Mouse (Mus musculus) hindbrain, embryonic 11.5 days (tissue): Measurements from ENCODE around the gene Commd1. TPM values are rescaled to one million over a fixed set of nuclear protein-coding genes. Genes with fewer than 3 reads are reported as not detected.

ENCODE experiments used
- ATAC-seq: fragments of 200-750 bp; cut with Nextera tagmentation; 2 replicates; pipeline ENCODE4 v1.8.0; 2017; ENCODE audit warnings: mild to moderate bottlenecking, moderate TSS enrichment, moderate library complexity; ENCODE audit not compliant: low FRiP score
- DNase-seq: peaks from one replicate; pipeline ENCODE4 v3.0.0-alpha.2; 2015; ENCODE audit warnings: low spot score
- H3K27ac ChIP-seq: fragments of 300-500 bp; sonication (generic); 2 replicates; pipeline ENCODE4 v1.5.1; 2014; ENCODE audit warnings: mild to moderate bottlenecking, low read depth, low read length
- H3K27me3 ChIP-seq: fragments of 300-500 bp; sonication (generic); 2 replicates; pipeline ENCODE4 v1.6.1; 2014; ENCODE audit warnings: mild to moderate bottlenecking, low read length, moderate library complexity, mixed read lengths; ENCODE audit not compliant: control insufficient read depth, insufficient read depth
- H3K36me3 ChIP-seq: fragments of 300-500 bp; sonication (generic); 2 replicates; pipeline ENCODE4 v1.6.1; 2014; ENCODE audit warnings: mild to moderate bottlenecking, low read length, moderate library complexity, mixed read lengths; ENCODE audit not compliant: control insufficient read depth, insufficient read depth
- H3K4me1 ChIP-seq: fragments of 300-500 bp; sonication (generic); replicated peaks from 2 replicates; pipeline ENCODE4 v1.6.1; 2014; ENCODE audit warnings: low read length, mixed read lengths; ENCODE audit not compliant: control insufficient read depth, insufficient read depth
- H3K4me2 ChIP-seq: fragments of 300-500 bp; sonication (generic); replicated peaks from 2 replicates; pipeline ENCODE4 v1.6.1; 2014; ENCODE audit warnings: mild to moderate bottlenecking, low read depth, low read length
- H3K4me3 ChIP-seq: fragments of 300-500 bp; sonication (generic); 2 replicates; pipeline ENCODE4 v1.5.1; 2014; ENCODE audit warnings: low read depth, low read length
- H3K9ac ChIP-seq: fragments of 300-500 bp; sonication (generic); 2 replicates; pipeline ENCODE4 v1.6.1; 2014; ENCODE audit warnings: low read depth, low read length
- H3K9me3 ChIP-seq: fragments of 300-500 bp; sonication (generic); 2 replicates; pipeline ENCODE4 v1.6.1; 2016; ENCODE audit warnings: low read length; ENCODE audit not compliant: control insufficient read depth
- WGBS: fragments of 180-500 bp; shearing (Covaris S2); extraction: QIAGEN DNeasy Blood & Tissue Kit; methylation state at CpG from one replicate; pipeline ENCODE4 v1.1.7; 2014; 5-methylcytosine and 5-hydroxymethylcytosine counted together
- polyA plus RNA-seq: library from polyadenylated mRNA; unstranded; fragments of >200 nt; fragmentation: Nextera tagmentation; extraction: Ambion mirVana; gene quantifications from 2 replicates; pipeline ENCODE4 v1.2.1, GENCODE M21; 2014

Gene Commd1
- polyA plus RNA-seq, 1 experiment from 2014 or later = 411 TPM

DNA sequence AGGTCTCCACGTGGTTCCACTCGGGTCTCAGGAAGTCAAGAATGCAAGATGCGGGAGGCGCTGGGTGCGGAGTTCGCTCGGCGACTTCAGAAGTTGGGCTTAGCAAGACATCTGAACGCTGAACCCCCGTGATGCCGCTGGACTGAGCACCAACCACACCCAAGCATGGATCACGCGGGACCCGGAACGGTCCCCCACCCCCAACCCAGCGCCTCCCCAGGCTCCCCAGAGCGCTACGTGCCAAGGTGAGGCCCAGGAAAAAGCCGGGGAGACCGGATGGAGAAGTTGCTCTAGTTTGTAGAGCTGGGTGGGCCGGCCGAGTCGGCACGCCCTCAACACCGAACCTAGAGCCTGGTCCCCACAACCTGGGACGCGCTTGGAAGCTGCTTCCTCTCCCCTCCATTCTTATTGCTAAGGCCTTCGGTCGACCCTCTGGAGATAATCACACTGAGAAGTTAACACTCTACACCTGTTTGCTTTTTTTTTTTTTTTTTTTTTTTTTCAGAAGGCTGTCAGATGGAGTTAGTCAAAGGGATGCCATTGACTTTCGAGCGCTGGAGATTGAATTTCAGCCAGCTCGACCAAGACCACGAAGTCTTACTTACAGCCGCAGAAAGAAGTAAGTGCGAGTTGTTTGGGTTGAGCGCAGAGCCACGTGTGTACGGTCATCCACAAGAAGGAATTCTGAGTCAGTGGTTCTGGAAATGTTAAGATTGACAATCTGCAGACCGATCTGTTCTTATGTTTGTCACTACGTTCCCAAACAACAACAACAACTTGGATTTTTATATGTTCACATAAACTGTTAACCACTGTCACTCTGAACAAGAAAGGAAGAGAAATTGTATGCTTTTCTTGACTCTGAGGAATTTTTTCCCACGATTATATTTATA is 121.6 kb downstream of the Commd1 start, which contains the start of gene B3gnt2:
Gene B3gnt2 (minus strand): TSS at position 627 of the 893 bp plus-strand sequence.
- ATAC-seq (peak; percentile 26), DNase-seq (peak; percentile 24)
- 4% methylated on average over 41 of the region's 41 CpGs for whole genome bisulfite sequencing
- H3K27me3 ChIP-seq = peaks cover 43% of the 10 kb centered on the region
- H3K36me3 ChIP-seq = no peaks in the 10 kb centered on the region
- no peak within 1 kb of the TSS for H3K27ac ChIP-seq
- H3K4me1 ChIP-seq = peaks cover 10% of the 10 kb centered on the region
- H3K9ac ChIP-seq = peak within 1 kb of the TSS; percentile 8; the same call in 1 of the 2 replicates
- peak within 1 kb of the TSS; percentile 67 for H3K4me3 ChIP-seq
- H3K9me3 ChIP-seq = no peaks in the 10 kb centered on the region
- H3K4me2 ChIP-seq = peak within 1 kb of the TSS; percentile 100

DNA sequence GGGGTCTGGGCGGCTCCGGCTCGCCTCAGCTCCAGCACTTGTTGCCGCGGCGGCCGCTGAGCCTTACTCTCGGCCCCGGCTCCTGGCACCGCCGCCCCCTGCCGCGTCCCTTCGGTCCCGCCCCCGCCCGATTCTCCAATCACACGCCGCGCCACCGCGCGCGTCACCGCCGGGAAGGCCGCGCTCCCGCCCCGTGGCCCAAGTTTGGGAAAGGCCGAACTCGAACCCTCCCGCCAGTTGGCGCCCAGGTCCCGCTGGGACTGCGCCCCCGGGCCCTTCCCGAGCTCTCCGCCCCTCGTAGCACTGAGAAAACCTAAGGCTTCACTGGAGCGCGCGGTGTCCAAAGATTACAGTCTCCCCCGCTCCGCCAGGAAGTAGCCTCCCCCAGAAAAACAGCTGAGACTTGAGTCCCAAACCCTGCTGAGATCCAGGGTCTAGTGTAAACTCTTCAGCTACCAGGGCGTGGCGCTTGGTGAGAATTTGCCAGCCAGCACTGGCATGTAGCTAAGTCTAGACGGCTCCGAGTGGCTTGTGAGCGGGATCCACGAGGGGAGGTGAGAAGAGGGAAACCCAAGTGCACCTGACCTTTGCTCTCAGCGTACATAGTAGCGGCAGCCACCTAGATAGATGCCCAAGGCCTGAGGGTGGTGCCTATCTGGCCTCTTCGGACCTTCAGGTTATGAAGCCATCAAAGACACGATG is 122.4 kb downstream of the Commd1 start:
- peak; percentile 95 for ATAC-seq
- H3K4me2 ChIP-seq = peak overlapping the region; percentile 100
- peak overlapping the region; percentile 8 for H3K9ac ChIP-seq
- H3K4me3 ChIP-seq = peak overlapping the region; percentile 67
- under 1% methylated on average over 38 of the region's 55 CpGs for WGBS
- H3K27me3 ChIP-seq = peaks cover 43% of the 10 kb centered on the region
- no peak overlapping the region for H3K27ac ChIP-seq
- no peaks in the 10 kb centered on the region for H3K36me3 ChIP-seq
- peaks cover 10% of the 10 kb centered on the region for H3K4me1 ChIP-seq
- H3K9me3 ChIP-seq = no peaks in the 10 kb centered on the region
- peak; percentile 90 for DNase-seq

DNA sequence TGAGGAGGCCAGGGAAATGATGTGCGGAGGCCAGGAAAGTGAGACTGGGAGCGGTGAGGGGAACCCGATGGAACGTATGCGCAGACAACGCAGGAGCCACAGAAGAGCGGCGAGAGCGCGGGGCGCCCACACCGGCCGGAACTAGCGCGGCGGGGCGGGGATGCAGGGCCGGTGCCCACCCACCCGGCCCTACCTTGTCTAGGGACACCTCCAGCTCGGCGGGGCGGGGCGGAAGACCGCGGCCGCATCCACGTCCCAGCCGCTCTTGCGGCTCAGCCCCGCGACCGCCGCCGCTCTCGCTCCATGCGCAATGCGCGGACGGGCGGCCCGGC is 122.9 kb downstream of the Commd1 start:
- H3K4me3 ChIP-seq = peak overlapping the region; percentile 67
- peaks cover 43% of the 10 kb centered on the region for H3K27me3 ChIP-seq
- H3K9me3 ChIP-seq = no peaks in the 10 kb centered on the region
- WGBS = 0% methylated on average over 20 of the region's 41 CpGs
- peak overlapping the region; percentile 100 for H3K4me2 ChIP-seq
- ATAC-seq = peak; percentile 72; the same call in 1 of the 2 replicates
- no peaks in the 10 kb centered on the region for H3K36me3 ChIP-seq
- peak overlapping the region; percentile 59 for H3K9ac ChIP-seq
- peaks cover 10% of the 10 kb centered on the region for H3K4me1 ChIP-seq
- DNase-seq = no peak
- H3K27ac ChIP-seq = no peak overlapping the region

DNA sequence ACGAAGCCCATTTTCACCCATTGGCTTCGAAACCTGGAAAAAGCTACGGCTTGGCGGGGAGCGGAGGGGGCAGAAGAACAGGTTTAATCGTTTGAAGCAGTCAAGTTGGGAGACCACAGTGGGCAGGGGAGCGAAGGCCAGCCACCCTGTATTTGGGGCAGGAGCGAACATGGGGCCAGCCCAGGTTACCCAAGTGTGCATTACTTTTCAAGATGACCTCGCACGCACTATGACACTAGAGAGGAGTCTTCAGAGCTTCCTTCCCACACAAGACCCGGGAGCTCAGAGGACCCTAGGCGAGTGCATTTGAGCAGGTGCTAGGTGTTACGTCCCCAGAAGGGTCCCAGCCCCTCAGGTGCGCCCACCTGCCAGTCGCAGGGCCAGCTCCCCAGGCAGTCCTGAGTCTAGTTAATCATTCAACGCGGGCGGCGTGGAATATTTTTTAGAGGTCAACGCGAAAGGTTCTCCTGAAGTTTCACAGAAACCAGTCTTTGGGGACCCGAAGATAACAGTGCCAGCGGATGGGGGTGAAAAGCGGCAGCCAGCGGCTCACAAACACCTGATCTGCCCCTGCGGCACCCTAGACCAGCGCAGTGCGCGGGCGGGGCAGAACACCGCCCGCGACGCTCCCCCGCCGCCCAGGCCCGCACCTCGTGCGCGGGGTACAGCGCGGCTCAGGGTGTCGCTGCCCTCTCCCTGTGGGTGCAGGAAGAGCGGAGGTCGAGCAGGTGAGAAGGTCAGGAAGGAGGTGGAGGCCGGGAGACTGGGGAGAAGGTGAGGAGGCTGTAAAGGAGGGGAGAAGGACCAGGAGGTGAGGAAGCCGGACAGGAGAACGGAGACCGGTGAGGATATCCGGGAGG is 123.5 kb downstream of the Commd1 start:
- peaks cover 43% of the 10 kb centered on the region for H3K27me3 ChIP-seq
- WGBS = 2% methylated on average over 50 of the region's 50 CpGs

DNA sequence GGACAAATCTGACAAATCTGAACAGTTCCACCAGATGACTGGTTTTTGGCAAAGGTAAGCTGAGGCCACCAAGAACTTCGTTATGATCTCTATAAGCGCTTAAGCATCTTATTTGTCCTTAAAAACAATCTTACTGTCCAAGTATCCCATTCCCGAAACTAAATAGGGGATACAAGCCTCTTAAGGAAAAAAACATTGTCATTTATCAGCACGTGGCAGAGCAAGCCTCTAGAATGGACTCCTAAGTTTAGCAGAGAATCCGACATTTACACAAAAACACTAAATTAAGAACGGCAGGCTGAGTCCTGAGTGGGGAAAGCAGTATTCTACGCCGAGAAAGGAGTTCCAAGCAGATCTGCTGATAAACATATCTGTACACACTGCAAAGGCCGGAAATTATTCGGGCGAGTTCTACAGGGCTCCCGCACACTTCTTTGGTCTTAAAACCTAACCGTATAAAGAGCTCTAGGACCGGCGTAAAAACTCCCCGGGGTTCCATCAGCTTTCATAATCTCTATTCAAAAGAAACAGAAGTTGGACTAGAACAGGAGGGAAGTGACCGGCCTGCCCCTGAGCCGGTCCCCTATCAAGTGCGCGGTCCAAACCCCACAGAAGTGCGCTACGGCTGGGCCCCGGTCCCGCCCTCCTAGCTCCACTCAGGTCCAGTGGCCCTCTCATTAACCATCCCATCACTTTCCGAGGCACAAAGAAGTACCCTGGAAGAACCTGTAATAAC is 124.3 kb downstream of the Commd1 start:
- ATAC-seq = no peak
- Histone ChIP-seq H3K4me3 (peak overlapping the region; percentile 67), H3K9ac (no peak overlapping the region), H3K4me2 (peak overlapping the region; percentile 39), H3K4me1 (peaks cover 10% of the 10 kb centered on the region), H3K27me3 (peaks cover 43% of the 10 kb centered on the region), H3K27ac (no peak overlapping the region), H3K9me3 (no peaks in the 10 kb centered on the region), H3K36me3 (no peaks in the 10 kb centered on the region)
- 20% methylated on average over 25 of the region's 25 CpGs for WGBS
- peak; percentile 49 for DNase-seq

More for the DNA sequence above, 123.5 kb downstream of the Commd1 start:
- ATAC-seq = peak; percentile 43
- Histone ChIP-seq H3K4me3 (peak overlapping the region; percentile 67), H3K4me2 (peak overlapping the region; percentile 100), H3K9ac (peak overlapping the region; percentile 59; the same call in 1 of the 2 replicates), H3K27ac (no peak overlapping the region), H3K36me3 (no peaks in the 10 kb centered on the region), H3K9me3 (no peaks in the 10 kb centered on the region), H3K4me1 (peaks cover 10% of the 10 kb centered on the region)
- no peak for DNase-seq

DNA sequence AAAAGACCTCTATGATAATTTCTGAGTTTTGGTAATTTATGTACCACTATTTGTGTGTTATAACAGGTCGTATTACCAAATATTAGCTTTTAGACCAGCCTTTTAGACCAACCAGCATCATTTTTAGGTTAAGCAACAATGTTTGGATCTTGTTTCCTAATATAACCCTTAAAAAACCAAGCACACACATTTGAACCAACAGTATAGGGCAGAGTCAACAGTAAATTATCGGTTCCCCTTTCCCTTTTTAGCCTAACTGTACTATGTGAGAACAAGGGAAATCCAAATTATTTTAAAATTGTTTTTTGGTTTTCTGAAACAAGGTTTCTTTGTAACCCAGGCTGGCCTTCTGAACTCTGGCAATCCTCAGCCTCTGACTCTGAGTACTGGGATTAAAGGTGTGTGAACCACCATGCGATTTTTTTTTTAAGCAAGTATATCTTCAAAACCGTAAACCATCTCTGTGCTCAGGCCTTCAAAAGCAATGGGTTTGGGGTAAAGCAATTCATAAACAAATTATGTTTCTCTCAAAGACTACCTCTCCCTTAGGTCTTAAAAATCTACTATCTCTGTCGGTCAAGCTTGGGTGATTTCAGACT is 125.0 kb downstream of the Commd1 start:
- Histone ChIP-seq H3K4me1 (peaks cover 10% of the 10 kb centered on the region), H3K4me2 (no peak overlapping the region), H3K27me3 (peaks cover 43% of the 10 kb centered on the region), H3K27ac (no peak overlapping the region), H3K9me3 (no peaks in the 10 kb centered on the region), H3K9ac (no peak overlapping the region), H3K36me3 (no peaks in the 10 kb centered on the region), H3K4me3 (no peak overlapping the region)
- no peak for DNase-seq
- ATAC-seq = no peak
- 79% methylated on average over 5 of the region's 5 CpGs for WGBS

DNA sequence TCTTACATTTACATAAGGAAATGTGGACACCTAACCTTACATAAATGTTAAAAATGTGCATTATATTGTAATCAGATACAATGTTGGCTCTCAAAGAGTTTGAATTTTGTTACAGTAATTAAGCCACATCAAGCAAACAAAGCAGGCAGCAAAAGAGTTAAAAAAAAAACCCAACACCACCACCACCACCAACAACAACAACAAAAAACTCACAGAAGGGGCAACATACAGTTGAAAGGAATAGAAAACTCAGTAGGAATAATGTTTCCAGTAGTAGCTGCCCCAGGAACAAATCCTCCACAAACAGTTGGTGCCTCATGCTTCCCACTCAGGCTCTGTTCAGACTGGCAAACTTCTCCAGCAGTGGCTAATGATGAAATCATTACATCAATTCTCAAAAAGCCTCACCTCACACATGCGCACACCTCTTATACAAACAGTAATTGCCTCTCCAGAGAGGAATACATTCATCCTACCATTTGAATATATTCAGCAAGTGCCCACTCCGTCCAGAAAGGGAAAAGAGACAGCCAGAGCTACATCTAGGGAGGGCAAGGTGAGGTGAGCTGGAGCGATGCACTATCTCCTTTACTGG is 125.7 kb downstream of the Commd1 start:
- H3K4me2 ChIP-seq = no peak overlapping the region
- 77% methylated on average over 3 of the region's 3 CpGs for WGBS
- H3K9me3 ChIP-seq = no peaks in the 10 kb centered on the region
- H3K9ac ChIP-seq = no peak overlapping the region
- no peak for ATAC-seq
- no peak overlapping the region for H3K4me3 ChIP-seq
- H3K27ac ChIP-seq = no peak overlapping the region
- H3K4me1 ChIP-seq = peaks cover 10% of the 10 kb centered on the region
- no peaks in the 10 kb centered on the region for H3K36me3 ChIP-seq
- DNase-seq = no peak
- H3K27me3 ChIP-seq = peaks cover 40% of the 10 kb centered on the region
